Mouse (Mus musculus): ENCODE data around the gene Lmo2.

- TF ChIP-seq CTCF (conservative IDR thresholded peaks at IDR 0.05; ENCODE audit: insufficient read depth, insufficient read length, low read depth, low read length) (no peak), POLR2A (IDR thresholded peaks at IDR 0.05; ENCODE audit: low read depth, low read length) (no peak)
Observed at GRCm38 (mm10) chr2:103938573-103938972, 19.2 kb upstream of the Lmo2 start.

All from kidney, adult 2 months (tissue).